Mouse (Mus musculus) liver, adult 2 months (tissue): ENCODE measurements around the gene Tubb5.

Experiments
- CTCF ChIP-seq: fragments of 200-500 bp; IDR thresholded peaks from 2 replicates; pipeline ENCODE4 v1.5.1; 2011; ENCODE audit warnings: low read depth, low read length, control low read depth
- POLR2A ChIP-seq: fragments of 200-500 bp; IDR thresholded peaks from 2 replicates; pipeline ENCODE4 v1.6.1; 2011; ENCODE audit warnings: low read length, control low read depth; ENCODE audit not compliant: insufficient read depth; ENCODE audit errors: extremely low read depth

DNA sequence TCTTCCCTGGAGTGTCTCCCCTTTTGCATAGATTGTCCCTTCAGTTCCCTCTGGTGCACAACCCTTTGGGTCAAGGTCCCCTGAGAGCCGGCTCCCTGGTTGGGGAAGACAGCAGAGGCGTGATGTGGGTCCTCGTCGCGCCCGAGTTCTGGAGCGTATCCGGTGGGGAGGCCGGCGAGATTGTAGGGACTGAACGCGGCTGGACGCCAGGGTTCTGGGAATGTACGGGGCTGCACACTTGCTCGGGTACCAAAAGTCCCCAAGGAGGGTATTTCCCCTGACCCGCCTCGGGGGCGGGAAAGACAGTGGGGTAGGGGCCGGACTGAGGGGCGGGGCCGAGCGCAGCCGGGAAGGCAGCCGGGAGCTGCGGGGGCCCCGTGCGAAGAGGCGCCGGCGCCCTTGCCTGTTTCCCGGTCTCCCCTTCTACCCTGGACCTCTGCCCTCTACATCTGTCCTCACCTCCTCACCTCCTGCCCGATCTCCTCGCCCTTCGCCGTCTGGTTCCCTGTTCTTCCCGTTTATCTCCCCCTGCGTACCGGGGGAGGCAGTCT, 28.2 kb upstream of the Tubb5 start:
- TF ChIP-seq POLR2A (0 out of 2 replicates have a peak, but pooled peaks have one; percentile 5), CTCF (no peak)
